Mouse (Mus musculus) myocyte (in vitro differentiated cells): ENCODE results near the gene Ncoa3. TPM values are rescaled to one million over a fixed set of nuclear protein-coding genes. Genes with fewer than 3 reads are reported as not detected.

Source experiments
- H3K27me3 ChIP-seq: one replicate; pipeline ENCODE4 v1.6.1; 2011; ENCODE audit not compliant: control insufficient read depth, insufficient read depth, insufficient read length
- H3K36me3 ChIP-seq: one replicate; pipeline ENCODE4 v1.6.1; 2011; ENCODE audit not compliant: control insufficient read depth, insufficient read depth
- H3K4me2 ChIP-seq: one replicate; pipeline ENCODE4 v1.6.1; 2011; ENCODE audit warnings: low read depth, control low read depth
- H3K4me3 ChIP-seq: one replicate; pipeline ENCODE4 v1.5.1; 2011; ENCODE audit warnings: mild to moderate bottlenecking, control low read depth, moderate library complexity
- H3K79me2 ChIP-seq: one replicate; pipeline ENCODE4 v1.6.1; 2011; ENCODE audit not compliant: control insufficient read depth, insufficient read depth
- H3ac ChIP-seq: one replicate; pipeline ENCODE4 v1.6.1; 2011; ENCODE audit not compliant: control insufficient read depth, insufficient read length
- CEBPB ChIP-seq: IDR thresholded peaks from 2 replicates; pipeline ENCODE4 v1.6.1; 2011; ENCODE audit warnings: mild to moderate bottlenecking, moderate library complexity; ENCODE audit not compliant: poor library complexity, insufficient read depth, severe bottlenecking
- E2F4 ChIP-seq: IDR thresholded peaks from one replicate; pipeline ENCODE4 v1.6.1; 2011; ENCODE audit warnings: mild to moderate bottlenecking, control low read depth, moderate library complexity; ENCODE audit not compliant: insufficient read depth
- MAX ChIP-seq: IDR thresholded peaks from one replicate; pipeline ENCODE4 v1.6.1; 2011; ENCODE audit warnings: low read depth, mild to moderate bottlenecking, control low read depth
- MYOD1 ChIP-seq, 3 experiments: IDR thresholded peaks; one replicate each; pipeline ENCODE4 v1.6.1; 2011; ENCODE audit warnings: control low read depth in 2 of 3, low read depth in 2 of 3, mild to moderate bottlenecking in 2 of 3, moderate library complexity in 1 of 3; ENCODE audit not compliant: insufficient read length in 2 of 3, control insufficient read depth in 1 of 3
- MYOG ChIP-seq, 3 experiments: IDR thresholded peaks; one replicate each; pipeline ENCODE4 v1.6.1; 2011; ENCODE audit warnings: control low read depth in 2 of 3, low read depth in 2 of 3, mild to moderate bottlenecking in 2 of 3; ENCODE audit not compliant: insufficient read length in 2 of 3, control insufficient read depth in 1 of 3, insufficient read depth in 1 of 3
- POLR2A ChIP-seq: IDR thresholded peaks from one replicate; pipeline ENCODE4 v1.6.1; 2011; ENCODE audit warnings: low read depth, mild to moderate bottlenecking, control low read depth, moderate library complexity; ENCODE audit not compliant: insufficient read length
- POLR2AphosphoS2 ChIP-seq: IDR thresholded peaks from one replicate; pipeline ENCODE4 v1.6.1; 2011; ENCODE audit warnings: low read depth, control low read depth; ENCODE audit not compliant: insufficient read length
- REST ChIP-seq: IDR thresholded peaks from one replicate; pipeline ENCODE4 v1.6.1; 2011; ENCODE audit warnings: mild to moderate bottlenecking, control low read depth, moderate library complexity; ENCODE audit not compliant: insufficient read depth, insufficient read length
- SRF ChIP-seq: IDR thresholded peaks from one replicate; pipeline ENCODE4 v1.6.1; 2011; ENCODE audit warnings: low read depth; ENCODE audit not compliant: control insufficient read depth, insufficient read length
- TCF12 ChIP-seq: IDR thresholded peaks from one replicate; pipeline ENCODE4 v1.6.1; 2011; ENCODE audit warnings: mild to moderate bottlenecking, control low read depth; ENCODE audit not compliant: poor library complexity, insufficient read depth, severe bottlenecking
- TCF3 ChIP-seq: IDR thresholded peaks from one replicate; pipeline ENCODE4 v1.6.1; 2011; ENCODE audit warnings: low read depth, control low read depth; ENCODE audit not compliant: insufficient read length
- USF1 ChIP-seq: IDR thresholded peaks from one replicate; pipeline ENCODE4 v1.6.1; 2011; ENCODE audit warnings: low read depth, mild to moderate bottlenecking, control low read depth, moderate library complexity
- polyA plus RNA-seq: library from polyadenylated mRNA; unstranded; fragments of >200 nt; fragmentation: generic; extraction: Trizol; gene quantifications from one replicate; pipeline ENCODE4 v1.2.1, GENCODE M21; 2012; ENCODE audit warnings: missing spikeins

The Ncoa3 gene
- polyA plus RNA-seq, 1 experiment, result 5.8 TPM

DNA sequence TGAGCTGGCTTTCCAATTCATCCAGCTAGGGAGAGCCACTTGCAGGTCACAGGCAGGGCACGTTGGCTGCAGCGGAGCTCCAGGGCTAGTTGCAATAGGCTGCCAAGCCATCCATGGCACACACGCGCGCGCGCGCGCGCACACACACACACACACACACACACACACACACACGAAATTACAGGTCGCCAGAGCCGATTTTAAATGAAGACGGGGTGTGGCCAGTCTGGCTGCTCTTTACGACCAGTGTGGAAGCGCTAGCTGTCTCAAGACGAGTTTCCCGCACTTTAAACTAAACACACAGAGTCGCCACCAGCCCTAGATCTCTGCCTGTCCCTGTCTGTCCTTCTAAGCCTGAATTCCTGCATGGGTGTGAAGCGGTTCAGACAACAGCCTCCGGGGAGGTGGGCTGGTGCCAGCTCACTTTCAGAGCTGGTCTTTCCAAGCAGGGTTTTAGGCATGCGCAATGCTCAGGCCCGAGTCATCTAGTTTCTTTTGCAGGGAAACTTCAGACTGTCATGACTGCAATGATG lies 5.4 kb upstream of the Ncoa3 start:
- no peak overlapping the region for H3K4me3 ChIP-seq

DNA sequence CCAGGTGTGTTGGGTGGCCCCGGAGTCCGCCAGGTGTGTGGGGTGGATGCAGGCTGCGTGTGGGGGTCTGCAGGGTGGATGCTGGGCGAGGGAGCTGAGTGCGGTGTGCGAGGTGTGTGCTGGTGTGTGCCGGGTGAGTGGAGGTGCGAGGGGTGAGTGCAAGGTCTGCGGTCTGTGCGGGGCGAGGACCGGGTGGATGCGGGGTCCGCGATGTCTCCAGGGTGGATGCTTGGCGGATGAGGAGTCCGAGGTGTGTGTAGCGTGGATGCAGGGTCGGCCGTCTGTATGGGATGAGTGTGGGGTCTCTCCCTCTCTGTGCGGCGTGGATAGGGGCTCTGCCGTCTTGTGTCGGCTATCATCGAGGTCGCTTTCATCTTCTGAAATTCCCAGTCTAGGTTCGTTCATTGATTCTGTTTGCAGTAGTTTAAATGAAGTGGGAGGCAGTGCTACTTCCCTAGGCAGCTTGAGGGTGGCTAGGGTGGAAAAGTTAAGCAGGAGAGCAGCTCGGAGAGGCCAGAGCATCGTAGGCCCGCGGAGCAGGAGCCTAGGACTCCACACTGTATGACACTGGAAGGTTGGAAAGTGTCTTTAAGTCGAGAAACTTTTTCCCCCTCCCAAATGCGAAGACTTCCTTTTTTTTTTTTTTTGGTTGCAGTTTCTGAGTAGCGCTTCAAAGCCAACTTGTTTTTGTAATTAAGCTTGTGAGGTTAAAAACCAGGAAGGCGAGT lies 901 bp downstream of the Ncoa3 start:
- H3K36me3 ChIP-seq, result no peaks in the 10 kb centered on the region

More for the DNA sequence above, 5.4 kb upstream of the Ncoa3 start:
- H3K4me2 ChIP-seq, result peak overlapping the region; percentile 52
- TF ChIP-seq TCF3, result no peak
- peak in 1 of 3 experiments; percentile 2 for TF ChIP-seq MYOG (IDR thresholded peaks at IDR 0.05; ENCODE audit: control insufficient read depth in 1 of 3, insufficient read depth in 1 of 3, insufficient read length in 2 of 3, low read depth in 2 of 3)
- no peaks in the 10 kb centered on the region for H3K79me2 ChIP-seq
- H3ac ChIP-seq, result no peak overlapping the region
- H3K27me3 ChIP-seq, result no peaks in the 10 kb centered on the region
- no peaks in the 10 kb centered on the region for H3K36me3 ChIP-seq

GRCm38 (mm10) chr2:165994341-165994740 lies 1.9 kb downstream of the Ncoa3 start:
- Histone ChIP-seq H3K36me3 (no peaks in the 10 kb centered on the region), H3ac (no peak overlapping the region), H3K4me3 (no peak overlapping the region), H3K4me2 (no peak overlapping the region), H3K27me3 (no peaks in the 10 kb centered on the region), H3K79me2 (peaks cover 59% of the 10 kb centered on the region)
- TF ChIP-seq MAX (no peak), REST (no peak), MYOG (IDR thresholded peaks at IDR 0.05; ENCODE audit: control insufficient read depth in 1 of 3, insufficient read depth in 1 of 3, insufficient read length in 2 of 3, low read depth in 2 of 3) (no peak), MYOD1 (IDR thresholded peaks at IDR 0.05; ENCODE audit: control insufficient read depth in 1 of 3, insufficient read length in 2 of 3, low read depth in 2 of 3) (no peak), USF1 (no peak)

More for the DNA sequence above, 901 bp downstream of the Ncoa3 start:
- TF ChIP-seq E2F4 (no peak), MYOD1 (IDR thresholded peaks at IDR 0.05; ENCODE audit: control insufficient read depth in 1 of 3, insufficient read length in 2 of 3, low read depth in 2 of 3) (no peak), MAX (no peak), SRF (no peak), POLR2A (no peak), TCF12 (no peak), MYOG (IDR thresholded peaks at IDR 0.05; ENCODE audit: control insufficient read depth in 1 of 3, insufficient read depth in 1 of 3, insufficient read length in 2 of 3, low read depth in 2 of 3) (no peak)
- Histone ChIP-seq H3K4me2 (peak overlapping the region; percentile 81), H3K27me3 (no peaks in the 10 kb centered on the region), H3ac (peak overlapping the region; percentile 72), H3K4me3 (peak overlapping the region; percentile 41), H3K79me2 (peaks cover 49% of the 10 kb centered on the region)

DNA sequence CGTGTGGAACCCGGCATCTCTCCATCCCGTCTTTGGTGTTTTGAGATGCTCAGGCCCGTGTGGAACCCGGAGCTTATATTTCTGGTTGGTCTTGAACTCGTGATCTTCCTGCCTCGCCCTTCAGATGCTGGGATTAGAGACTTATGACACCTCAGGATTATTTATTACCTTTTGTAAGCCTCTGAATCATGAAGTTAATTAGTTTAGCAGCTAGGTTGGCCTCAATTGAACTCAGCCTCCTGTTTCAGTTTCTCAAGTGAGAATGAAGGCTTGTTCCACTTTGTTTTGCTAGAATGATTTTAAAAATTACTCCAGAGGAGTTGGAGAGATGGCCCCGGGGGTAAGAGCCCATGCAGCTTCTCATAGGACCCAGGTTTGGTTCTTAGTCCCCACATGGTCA lies 3.3 kb downstream of the Ncoa3 start:
- Histone ChIP-seq H3ac (no peak overlapping the region), H3K79me2 (peaks cover 62% of the 10 kb centered on the region), H3K27me3 (no peaks in the 10 kb centered on the region), H3K4me2 (no peak overlapping the region), H3K36me3 (no peaks in the 10 kb centered on the region), H3K4me3 (no peak overlapping the region)
- no peak for TF ChIP-seq MYOD1 (IDR thresholded peaks at IDR 0.05; ENCODE audit: control insufficient read depth in 1 of 3, insufficient read length in 2 of 3, low read depth in 2 of 3)
- no peak for TF ChIP-seq REST
- no peak for TF ChIP-seq USF1
- no peak for TF ChIP-seq TCF3
- no peak for TF ChIP-seq POLR2AphosphoS2
- TF ChIP-seq TCF12, result no peak
- TF ChIP-seq POLR2A, result no peak
- no peak for TF ChIP-seq SRF
- no peak for TF ChIP-seq E2F4
- no peak for TF ChIP-seq MAX
- TF ChIP-seq MYOG (IDR thresholded peaks at IDR 0.05; ENCODE audit: control insufficient read depth in 1 of 3, insufficient read depth in 1 of 3, insufficient read length in 2 of 3, low read depth in 2 of 3), result no peak
- no peak for TF ChIP-seq CEBPB

DNA sequence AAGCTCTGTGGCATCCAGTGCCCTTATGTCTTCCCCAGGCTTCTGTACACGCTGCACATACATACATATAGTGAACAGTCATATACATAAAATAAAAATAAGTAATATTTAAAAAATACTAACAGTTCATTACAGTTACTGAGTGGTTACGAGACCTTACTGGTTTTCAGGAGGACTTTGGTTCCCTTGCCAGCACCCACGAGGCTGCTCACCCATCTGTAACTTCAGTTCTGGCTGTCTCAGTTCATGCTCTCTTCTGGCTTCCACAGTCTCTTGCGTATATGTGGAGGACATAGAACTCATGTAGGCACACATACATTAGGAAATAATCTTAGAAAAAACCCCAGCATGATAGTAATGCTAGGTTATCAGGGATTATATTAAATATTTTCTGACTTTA lies 3.7 kb downstream of the Ncoa3 start:
- Histone ChIP-seq H3K36me3 (no peaks in the 10 kb centered on the region), H3K4me2 (no peak overlapping the region), H3K79me2 (peaks cover 62% of the 10 kb centered on the region), H3ac (no peak overlapping the region), H3K27me3 (no peaks in the 10 kb centered on the region), H3K4me3 (no peak overlapping the region)
- no peak for TF ChIP-seq REST
- no peak for TF ChIP-seq TCF12
- no peak for TF ChIP-seq CEBPB
